22 mouse cellular contexts compared by ENCODE assay signal in the genomic region with DNA sequence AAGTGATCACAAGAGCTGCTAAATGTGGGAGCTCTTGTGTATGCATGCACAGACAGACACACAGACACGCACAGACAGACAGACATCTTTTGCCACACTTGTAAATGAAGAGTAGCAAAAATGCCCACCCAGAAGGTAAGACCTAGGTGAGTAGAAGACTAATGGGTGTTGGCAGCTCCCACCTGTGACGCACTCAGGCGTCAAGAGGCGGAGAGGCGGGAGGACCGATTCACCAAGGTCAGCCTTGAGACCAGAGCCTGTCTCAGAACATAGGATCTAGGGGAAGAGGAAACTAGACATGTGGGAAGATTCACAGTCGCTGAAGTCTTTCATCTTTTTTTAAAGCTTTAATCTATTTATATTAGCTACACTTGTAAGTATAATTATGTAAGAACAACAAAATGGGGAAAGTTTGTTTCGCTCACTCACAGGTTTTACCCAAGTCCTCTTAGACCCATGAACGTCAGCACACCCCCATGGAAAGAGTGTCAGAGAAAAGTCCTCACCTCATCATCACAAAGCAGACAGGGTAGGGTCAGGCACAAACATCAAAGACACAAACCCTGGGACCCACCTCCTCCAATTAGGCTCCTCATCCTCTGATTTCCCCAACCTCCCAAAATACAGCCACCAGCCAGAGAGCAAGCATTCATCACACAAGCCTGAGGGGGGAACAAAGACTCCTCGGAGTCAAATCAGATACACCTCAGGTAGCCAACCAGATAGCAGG. TPM values are rescaled to one million over a fixed set of nuclear protein-coding genes. Genes with fewer than 3 reads are reported as not detected.
DNase-seq lines count a peak whose midpoint lies in the region; ATAC-seq and TF ChIP-seq lines count a peak whose summit lies in the region.
"Had no signal": no experiment of that assay in that cellular context is flagged by ENCODE, and none has a peak within 500 bp of the region (broad histone marks: within the 10 kb centered on the region; RNA-seq: fewer than 3 reads in every experiment).

No protein-coding gene starts in this region.

- DNase-seq in kidney, adult 2 months, result no peak
- no peak for DNase-seq in kidney, postnatal 36 days
- DNase-seq in adrenal gland, adult 2 months, result peak; percentile 86
- peak; percentile 49 for DNase-seq in naive thymus-derived CD4-positive, alpha-beta T cell, adult 2 months (ENCODE audit: low read depth)
- no peak for DNase-seq in stomach, postnatal 0 days (ENCODE audit: low spot score)
- DNase-seq in testis, postnatal 14 days (ENCODE audit: low spot score), result no peak
- DNase-seq in limb, embryonic 10.5 days (ENCODE audit: low spot score), result no peak
- DNase-seq: cerebellum, adult 9-11 months; gastrocnemius, postnatal 14 days; heart, adult 18-20 months; kidney, adult 9 months; kidney, postnatal 4 days; right cerebral cortex, adult 18-20 months; thymus, postnatal 4 days had no signal

- H3K9me3 ChIP-seq in stomach, postnatal 0 days (ENCODE audit: control insufficient read depth, low read length), result no peaks in the 10 kb centered on the region
- H3K9me3 ChIP-seq in limb, embryonic 10.5 days (replicated peaks), result no peaks in the 10 kb centered on the region
- H3K9me3 ChIP-seq: embryonic facial prominence, embryonic 12.5 days; forebrain, embryonic 13.5 days; hindbrain, embryonic 10.5 days; midbrain, embryonic 12.5 days; neural tube, embryonic 12.5 days had no signal

- H3K27me3 ChIP-seq in kidney, adult 2 months (replicated peaks; ENCODE audit: control insufficient read depth, insufficient read depth, low read length), result no peaks in the 10 kb centered on the region
- no peaks in the 10 kb centered on the region for H3K27me3 ChIP-seq in stomach, postnatal 0 days (ENCODE audit: control insufficient read depth, insufficient read depth, low read length)
- H3K27me3 ChIP-seq in limb, embryonic 10.5 days (ENCODE audit: low read depth, poor library complexity, severe bottlenecking), result no peaks in the 10 kb centered on the region
- H3K27me3 ChIP-seq: embryonic facial prominence, embryonic 12.5 days; forebrain, embryonic 13.5 days; midbrain, embryonic 12.5 days; neural tube, embryonic 12.5 days had no signal

- no peak for TF ChIP-seq CTCF in kidney, adult 2 months (conservative IDR thresholded peaks at IDR 0.05; ENCODE audit: insufficient read depth, insufficient read length, low read depth, low read length)
- TF ChIP-seq CTCF in stomach, postnatal 0 days (IDR thresholded peaks at IDR 0.05; ENCODE audit: low read depth), result no peak

- ATAC-seq in inflammation-experienced regulatory T-cells, adult 6 months, result peak; percentile 49
- no peak for ATAC-seq in stomach, postnatal 0 days (ENCODE audit: low FRiP score, low TSS enrichment)
- ATAC-seq: forebrain, embryonic 13.5 days; hindbrain, postnatal 0 days had no signal

- H3K4me2 ChIP-seq in stomach, postnatal 0 days (replicated peaks; ENCODE audit: low read depth), result no peak overlapping the region
- H3K4me2 ChIP-seq: embryonic facial prominence, embryonic 12.5 days; forebrain, embryonic 13.5 days; midbrain, embryonic 12.5 days; neural tube, embryonic 12.5 days had no signal

- no peak overlapping the region for H3K9ac ChIP-seq in stomach, postnatal 0 days (ENCODE audit: low read length)
- H3K9ac ChIP-seq: embryonic facial prominence, embryonic 12.5 days; forebrain, embryonic 13.5 days; midbrain, embryonic 12.5 days; neural tube, embryonic 12.5 days had no signal

- TF ChIP-seq EP300 in stomach, postnatal 0 days (optimal IDR thresholded peaks at IDR 0.05), result no peak

- H3K27ac ChIP-seq in kidney, adult 2 months (ENCODE audit: insufficient read depth, low read depth, low read length), result peak overlapping the region; percentile 96
- H3K27ac ChIP-seq in stomach, postnatal 0 days (replicated peaks), result no peak overlapping the region
- H3K27ac ChIP-seq in limb, embryonic 10.5 days, result no peak overlapping the region
- H3K27ac ChIP-seq: embryonic facial prominence, embryonic 12.5 days; forebrain, embryonic 13.5 days; hindbrain, embryonic 10.5 days; hindbrain, postnatal 0 days; midbrain, embryonic 12.5 days; neural tube, embryonic 12.5 days had no signal

- no peaks in the 10 kb centered on the region for H3K36me3 ChIP-seq in kidney, adult 2 months (ENCODE audit: control insufficient read depth, insufficient read depth, low read length)
- H3K36me3 ChIP-seq in stomach, postnatal 0 days (ENCODE audit: control insufficient read depth, insufficient read depth, low read length), result no peaks in the 10 kb centered on the region
- peaks cover 4% of the 10 kb centered on the region; the same call in 1 of the 2 replicates for H3K36me3 ChIP-seq in limb, embryonic 10.5 days
- H3K36me3 ChIP-seq: embryonic facial prominence, embryonic 12.5 days; midbrain, embryonic 12.5 days; neural tube, embryonic 12.5 days had no signal

- H3K4me3 ChIP-seq in kidney, adult 2 months (ENCODE audit: insufficient read depth, low read depth, low read length), result no peak overlapping the region
- no peak overlapping the region for H3K4me3 ChIP-seq in stomach, postnatal 0 days (ENCODE audit: low read depth, low read length)
- no peak overlapping the region for H3K4me3 ChIP-seq in limb, embryonic 10.5 days
- H3K4me3 ChIP-seq: embryonic facial prominence, embryonic 12.5 days; erythroblast, embryonic 14.5 days; forebrain, embryonic 13.5 days; hindbrain, embryonic 10.5 days; midbrain, embryonic 12.5 days; neural tube, embryonic 12.5 days had no signal

- 73% methylated on average over 10 of the region's 10 CpGs for WGBS in kidney, adult 2 months
- 64% methylated on average over 10 of the region's 10 CpGs for WGBS in stomach, postnatal 0 days
- WGBS in limb, embryonic 10.5 days, result 75% methylated on average over 10 of the region's 10 CpGs

- peaks cover 29% of the 10 kb centered on the region for H3K4me1 ChIP-seq in kidney, adult 2 months (ENCODE audit: control insufficient read depth, insufficient read depth, low read length)
- H3K4me1 ChIP-seq in stomach, postnatal 0 days (replicated peaks; ENCODE audit: control insufficient read depth, insufficient read depth), result peaks cover 15% of the 10 kb centered on the region
- peaks cover 45% of the 10 kb centered on the region for H3K4me1 ChIP-seq in limb, embryonic 10.5 days

- no peak for TF ChIP-seq POLR2A in kidney, adult 2 months (IDR thresholded peaks at IDR 0.05; ENCODE audit: low read depth, low read length)

RNA-seq across cellular contexts. Expression of a gene that starts 26.0 kb away (rescaled TPM):
- 27.1 and 30.3 TPM in 2 replicates for polyA plus RNA-seq in kidney, adult 2 months (2012; rRNA removed)
- 100 to 1,000 TPM in 1 of 2 experiments, 10 to 100 TPM in 1; 94.2 to 129 TPM for total RNA-seq in adrenal gland, adult 2 months (2021)
- polyA plus RNA-seq in adrenal gland, adult 2 months (2012; rRNA removed), result 23.8 and 34.2 TPM in 2 replicates
- polyA plus RNA-seq in inflammation-experienced regulatory T-cells, adult 6 months (2017; shearing (Covaris generic)), result 10 to 100 TPM; 54.0 to 65.8 (median 54.6) TPM
- polyA plus RNA-seq in stomach, postnatal 0 days (2015; fragmentation: Nextera tagmentation; extraction: Ambion mirVana), result 34.0 and 35.9 TPM in 2 replicates
- 43.2 and 43.8 TPM in 2 replicates for polyA plus RNA-seq in limb, embryonic 10.5 days (2016; fragmentation: Nextera tagmentation; extraction: Ambion mirVana)

Comparison
In these comparisons a context has a peak if more than half of its experiments do, and no peak if none do; other contexts are left out.
1. DNase-seq: peak in adrenal gland, adult 2 months (single experiment) and naive thymus-derived CD4-positive, alpha-beta T cell, adult 2 months (single experiment); none in kidney, adult 2 months (single experiment), kidney, postnatal 36 days (0 of 2), stomach, postnatal 0 days (single experiment), testis, postnatal 14 days (single experiment) and limb, embryonic 10.5 days (single experiment).